Mouse (Mus musculus): ENCODE measurements around the gene Irf3.
"Not testable (repeated sequence)": the region's sequence is repeated elsewhere in the genome, so short reads cannot be mapped to it uniquely, and the experiment has no call there.

Irf3 gene

GRCm38 (mm10) chr7:45006503-45006902 is 9.1 kb downstream of the Irf3 start:
- DNase-seq (ENCODE audit: low read depth, low spot score), result no peak

GRCm38 (mm10) chr7:45007141-45007540 is 9.7 kb downstream of the Irf3 start:
- DNase-seq (ENCODE audit: low read depth, low spot score), result no peak

GRCm38 (mm10) chr7:45007846-45008245 is 10.4 kb downstream of the Irf3 start:
- DNase-seq (ENCODE audit: low read depth, low spot score), result no peak

GRCm38 (mm10) chr7:45008411-45008810 is 11.0 kb downstream of the Irf3 start:
- DNase-seq (ENCODE audit: low read depth, low spot score), result no peak

- no peak for DNase-seq (ENCODE audit: low read depth, low spot score)
These were observed 14.6 kb downstream of the Irf3 start for GRCm38 (mm10) chr7:45012011-45012410.

GRCm38 (mm10) chr7:45012824-45013223 is 15.4 kb downstream of the Irf3 start:
- DNase-seq (ENCODE audit: low read depth, low spot score), result no peak

- DNase-seq (ENCODE audit: low read depth, low spot score), result no peak
These were observed 16.1 kb downstream of the Irf3 start for GRCm38 (mm10) chr7:45013366-45014095.

- DNase-seq (ENCODE audit: low read depth, low spot score), result no peak
These were observed 16.6 kb downstream of the Irf3 start for GRCm38 (mm10) chr7:45014096-45014451.

- peak; percentile 65 for DNase-seq (ENCODE audit: low read depth, low spot score)
These were observed 18.0 kb downstream of the Irf3 start for GRCm38 (mm10) chr7:45015344-45015956.

GRCm38 (mm10) chr7:45015957-45016612 is 18.6 kb downstream of the Irf3 start, which contains the start of gene Scaf1:
TSS of gene Scaf1 (minus strand) at chr7:45016363.
- peak; percentile 99 for DNase-seq (ENCODE audit: low read depth, low spot score)

GRCm38 (mm10) chr7:45016761-45017160 is 19.3 kb downstream of the Irf3 start:
- no peak for DNase-seq (ENCODE audit: low read depth, low spot score)

GRCm38 (mm10) chr7:45017242-45018061 is 20.0 kb downstream of the Irf3 start, which contains the start of gene Rras:
TSS of gene Rras (plus strand) at chr7:45017961.
- DNase-seq (ENCODE audit: low read depth, low spot score), result peak; percentile 100

GRCm38 (mm10) chr7:45019031-45019571 is 21.7 kb downstream of the Irf3 start:
- peak; percentile 89 for DNase-seq (ENCODE audit: low read depth, low spot score)

- DNase-seq (ENCODE audit: low read depth, low spot score), result no peak
These were observed 22.8 kb downstream of the Irf3 start for GRCm38 (mm10) chr7:45020225-45020624.

GRCm38 (mm10) chr7:45023711-45024110 is 26.3 kb downstream of the Irf3 start:
- DNase-seq (ENCODE audit: low read depth, low spot score), result not testable (repeated sequence)

- peak; percentile 59 for DNase-seq (ENCODE audit: low read depth, low spot score)
These were observed 27.1 kb downstream of the Irf3 start for GRCm38 (mm10) chr7:45024281-45025248.

- DNase-seq (ENCODE audit: low read depth, low spot score), result no peak
These were observed 28.3 kb downstream of the Irf3 start for GRCm38 (mm10) chr7:45025601-45026220.

- DNase-seq (ENCODE audit: low read depth, low spot score), result no peak
These were observed 28.8 kb downstream of the Irf3 start for GRCm38 (mm10) chr7:45026256-45026655.

- DNase-seq (ENCODE audit: low read depth, low spot score), result no peak
These were observed 30.3 kb downstream of the Irf3 start for GRCm38 (mm10) chr7:45027761-45028160.

- DNase-seq (ENCODE audit: low read depth, low spot score), result no peak
These were observed 30.9 kb downstream of the Irf3 start for GRCm38 (mm10) chr7:45028351-45028750.
